Mouse (Mus musculus): ENCODE measurements at regions not wholly inside any gene's neighbourhood (a gene's known extent, or its start where the extent isn't known, plus 50 kb on each side); places are given as distances from the start of the nearest gene placed in this dataset.

DNA sequence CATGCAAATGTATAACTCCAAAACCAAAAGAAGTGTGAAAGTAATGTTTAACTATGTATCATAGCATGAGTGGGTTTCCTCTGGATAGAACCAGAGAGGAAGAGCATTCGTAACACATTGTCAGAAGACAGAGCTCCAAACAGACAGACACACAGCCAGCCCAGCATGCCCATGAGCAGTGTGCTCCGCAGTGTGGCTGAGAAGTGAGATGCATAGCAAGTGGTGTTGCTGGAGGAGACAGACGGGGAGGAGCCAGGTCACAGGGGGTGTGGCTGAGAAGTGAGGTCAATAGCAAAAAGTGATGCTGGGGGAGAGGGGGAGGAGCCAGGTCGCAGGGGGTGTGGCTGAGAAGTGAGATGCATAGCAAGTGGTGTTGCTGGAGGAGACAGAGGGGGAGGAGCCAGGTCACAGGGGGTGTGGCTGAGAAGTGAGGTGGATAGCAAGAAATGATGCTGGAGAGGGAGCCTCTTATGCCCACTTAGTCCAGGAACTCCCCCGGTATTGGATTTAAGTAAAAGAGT, 240.0 kb downstream of the Atp23 start:
- TF ChIP-seq ZKSCAN1 (IDR thresholded peaks at IDR 0.05; ENCODE audit: low read depth, low read length), result no peak
- TF ChIP-seq MYC (IDR thresholded peaks at IDR 0.05; ENCODE audit: low read depth, low read length), result no peak
- no peak for TF ChIP-seq CTCF (IDR thresholded peaks at IDR 0.05 in 2 of 3, conservative IDR thresholded peaks at IDR 0.05 in 1 of 3; ENCODE audit: control insufficient read depth in 1 of 3, insufficient read depth in 1 of 3, low read depth in 2 of 3, low read length in 3 of 3, poor library complexity in 1 of 3, severe bottlenecking in 1 of 3)
- TF ChIP-seq MAX (IDR thresholded peaks at IDR 0.05; ENCODE audit: low read length), result no peak
- no peak for TF ChIP-seq POLR2A (IDR thresholded peaks at IDR 0.05; ENCODE audit: control insufficient read depth in 1 of 2, insufficient read depth in 1 of 2, low read depth in 1 of 2, low read length in 2 of 2, poor library complexity in 1 of 2)
- no peak for TF ChIP-seq EP300 (IDR thresholded peaks at IDR 0.05; ENCODE audit: low read depth in 1 of 2, low read length in 2 of 2)
- no peak for TF ChIP-seq MAZ (IDR thresholded peaks at IDR 0.05; ENCODE audit: low read depth, low read length)
- TF ChIP-seq ZMIZ1 (IDR thresholded peaks at IDR 0.05; ENCODE audit: low read depth, low read length), result no peak

Data from MEL (cell line).